Mouse (Mus musculus): ENCODE data around the gene Rps21.
A peak's percentile ranks its signal among the peaks of the same experiment; 100 is the strongest.

Gene Rps21

DNA sequence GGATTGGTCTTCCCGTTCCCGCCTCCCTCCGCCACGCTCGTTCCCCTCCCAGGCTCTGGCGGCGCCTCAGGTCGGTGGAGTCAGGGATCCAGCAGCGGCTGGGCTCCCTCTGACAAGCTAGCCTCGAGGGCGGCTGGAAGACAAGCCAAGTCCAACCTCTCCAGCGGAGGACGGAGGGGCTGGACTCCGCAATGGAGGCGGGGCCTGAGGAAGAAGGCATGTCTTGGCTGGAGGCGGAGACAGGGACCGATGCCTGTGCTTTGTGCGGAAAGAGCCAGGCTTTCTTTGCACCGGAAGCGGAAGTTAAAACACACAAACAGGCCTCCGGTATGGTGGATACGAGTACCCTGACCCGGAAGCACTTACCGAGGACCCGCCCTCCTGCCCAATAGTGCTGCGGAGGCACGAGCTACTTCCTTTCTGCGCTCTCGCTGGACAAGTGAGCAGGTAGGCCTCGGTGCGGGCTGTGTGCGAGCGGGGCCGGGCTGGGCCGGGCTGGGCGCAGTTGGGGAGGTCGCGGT is at the start of gene Rps21:
TSS of gene Rps21 (plus strand) at position 377 of the 521 bp plus-strand sequence.
- peak; percentile 100 for DNase-seq (ENCODE audit: low spot score)

- DNase-seq (ENCODE audit: low spot score): no peak
Observed at GRCm38 (mm10) chr2:180207840-180208239, 49.3 kb upstream of the Rps21 start.

DNA sequence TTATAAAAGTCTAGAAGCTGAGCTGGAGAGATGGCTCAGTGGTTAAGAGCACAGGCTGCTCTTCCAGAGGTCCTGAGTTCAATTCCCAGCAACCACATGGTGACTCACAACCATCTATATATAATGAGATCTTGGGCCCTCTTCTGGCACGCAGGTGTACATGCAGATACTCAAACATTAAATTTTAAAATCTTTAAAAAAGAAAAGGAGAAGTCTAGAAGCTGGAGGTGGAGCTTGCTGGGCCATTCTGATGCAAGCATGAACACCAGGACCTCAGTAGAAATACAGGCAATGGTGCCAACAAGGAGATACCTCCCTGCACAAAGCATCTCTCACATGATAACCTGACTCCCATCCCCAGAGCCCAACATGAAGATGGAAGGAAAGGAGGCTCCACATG is 48.2 kb upstream of the Rps21 start:
- DNase-seq (ENCODE audit: low spot score): no peak

GRCm38 (mm10) chr2:180212255-180212654 is 44.9 kb upstream of the Rps21 start:
- no peak for DNase-seq (ENCODE audit: low spot score)

GRCm38 (mm10) chr2:180214352-180214978 is 42.7 kb upstream of the Rps21 start:
- DNase-seq (ENCODE audit: low spot score): no peak

DNA sequence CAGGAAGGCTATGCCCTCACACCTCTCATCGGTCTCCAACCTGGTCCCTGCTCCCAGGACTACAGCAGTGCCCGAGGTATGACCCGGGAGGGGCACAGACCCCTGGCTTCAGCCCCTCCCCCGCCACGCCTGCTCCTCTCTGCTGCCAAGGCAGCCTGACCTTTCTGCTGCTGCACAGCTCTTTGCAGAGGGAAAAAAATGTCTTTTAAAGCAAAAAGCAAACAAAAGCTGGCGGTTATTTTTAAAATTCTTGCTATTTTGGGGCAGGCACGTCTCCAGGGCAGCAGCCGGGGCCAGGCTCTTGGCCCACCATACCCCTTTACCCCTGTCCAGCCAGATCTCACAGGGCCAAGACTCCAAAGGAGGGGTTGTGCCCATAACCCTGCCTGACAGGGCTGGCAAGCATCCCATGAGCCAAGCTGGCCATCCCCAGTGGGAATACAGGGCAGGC is 42.1 kb upstream of the Rps21 start:
- DNase-seq (ENCODE audit: low spot score): no peak

DNA sequence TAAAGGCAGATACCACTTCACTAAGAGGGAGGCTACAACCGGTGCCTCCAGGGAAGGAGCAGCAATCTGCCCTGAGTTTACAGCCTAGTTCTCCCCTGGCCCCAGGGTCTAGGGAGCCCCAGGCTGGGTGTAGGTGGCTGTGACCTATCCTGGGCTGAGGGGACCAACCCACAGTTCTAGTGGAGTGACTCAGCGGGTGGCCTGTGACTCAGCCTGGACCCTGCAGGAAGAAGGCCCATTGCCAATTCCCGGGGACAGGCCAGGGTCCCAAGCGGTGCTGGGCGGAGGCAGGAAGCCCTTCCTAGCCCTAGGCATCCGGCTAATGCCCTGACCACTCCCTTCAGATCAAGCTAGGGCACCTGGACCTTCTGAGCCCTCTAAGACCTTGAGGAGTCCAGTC is 41.2 kb upstream of the Rps21 start:
- no peak for DNase-seq (ENCODE audit: low spot score)

- no peak for DNase-seq (ENCODE audit: low spot score)
Observed at GRCm38 (mm10) chr2:180216921-180217320, 40.3 kb upstream of the Rps21 start.

GRCm38 (mm10) chr2:180217587-180217986 is 39.6 kb upstream of the Rps21 start:
- DNase-seq (ENCODE audit: low spot score): no peak

GRCm38 (mm10) chr2:180218241-180218640 is 38.9 kb upstream of the Rps21 start:
- no peak for DNase-seq (ENCODE audit: low spot score)

- no peak for DNase-seq (ENCODE audit: low spot score)
Observed at GRCm38 (mm10) chr2:180218677-180219076, 38.5 kb upstream of the Rps21 start.

DNA sequence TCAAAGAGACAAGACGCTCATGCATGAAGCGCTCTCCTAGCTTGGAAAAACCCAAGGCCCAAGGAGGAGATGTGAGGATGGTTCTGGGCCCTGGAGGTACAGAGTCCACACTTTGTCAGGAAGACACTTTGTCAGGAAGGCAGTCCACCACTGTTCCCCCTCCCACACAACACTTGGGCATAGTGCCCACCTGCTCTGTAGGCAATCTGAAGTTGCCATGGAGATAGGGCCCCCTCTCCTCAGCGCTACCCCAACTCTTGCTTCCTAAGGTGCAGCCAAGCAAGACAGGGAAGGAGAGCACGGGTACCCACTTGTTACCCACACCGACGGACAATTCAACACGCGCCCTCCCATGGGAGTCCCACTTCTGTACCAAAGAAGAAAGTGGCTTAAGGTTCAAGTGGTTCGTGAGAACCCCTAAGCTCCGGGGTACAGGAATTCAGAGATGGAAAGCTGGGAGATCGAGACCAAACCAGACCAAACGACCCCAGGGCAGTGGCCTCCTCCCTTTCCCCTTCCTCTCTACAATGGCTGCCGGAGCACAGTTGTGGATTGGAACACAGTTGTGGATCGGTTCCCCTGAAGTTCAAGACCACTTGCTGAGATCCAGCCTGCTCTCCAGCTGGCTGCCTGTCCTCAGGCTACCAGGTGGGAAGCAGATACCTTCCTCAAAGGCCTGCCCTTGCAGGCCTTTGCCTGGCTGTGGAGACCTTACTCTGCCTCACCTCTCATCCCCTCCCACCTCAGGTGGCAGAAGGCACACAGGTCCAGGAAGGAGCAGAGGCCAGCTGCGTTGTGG is 37.8 kb upstream of the Rps21 start:
- DNase-seq (ENCODE audit: low spot score): no peak

DNA sequence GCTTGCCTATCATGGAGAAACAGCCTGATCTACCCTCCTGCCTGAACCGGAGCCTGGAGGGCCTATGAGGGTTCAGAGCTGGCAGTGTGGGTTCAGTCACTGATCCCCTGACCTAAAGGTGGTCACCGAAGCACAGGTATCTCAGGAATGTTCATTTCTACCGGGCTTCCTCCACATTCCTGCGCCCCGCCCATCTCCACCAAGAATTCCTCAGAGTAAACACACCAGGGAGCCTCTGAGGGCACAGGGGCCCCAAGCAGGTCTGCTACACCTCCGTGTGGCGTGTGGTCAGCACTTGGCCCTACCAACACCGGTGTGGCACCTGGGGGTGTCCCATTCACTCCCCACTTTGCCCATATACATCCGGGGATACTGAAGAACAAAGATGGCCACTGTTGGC is 37.0 kb upstream of the Rps21 start:
- peak; percentile 62 for DNase-seq (ENCODE audit: low spot score)

DNA sequence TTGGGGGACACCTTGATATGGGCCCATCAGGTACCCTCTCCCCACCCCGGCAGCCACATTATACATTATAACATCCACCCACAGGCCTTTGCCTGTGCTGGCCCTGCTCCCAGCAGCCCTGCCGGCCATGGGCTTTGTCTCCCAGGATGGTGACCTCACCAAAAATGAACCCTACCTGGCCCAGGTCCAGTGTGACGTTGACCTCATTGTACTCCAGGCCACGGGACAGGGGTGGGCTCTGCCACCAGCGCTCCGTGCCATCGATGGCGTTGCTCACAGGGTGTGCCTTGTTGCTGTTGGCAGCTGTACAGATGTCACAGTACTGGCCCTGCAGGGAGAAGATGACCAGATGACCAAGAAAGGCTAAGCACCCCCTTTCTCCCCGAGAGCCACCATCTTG is 36.1 kb upstream of the Rps21 start:
- DNase-seq (ENCODE audit: low spot score): no peak

DNA sequence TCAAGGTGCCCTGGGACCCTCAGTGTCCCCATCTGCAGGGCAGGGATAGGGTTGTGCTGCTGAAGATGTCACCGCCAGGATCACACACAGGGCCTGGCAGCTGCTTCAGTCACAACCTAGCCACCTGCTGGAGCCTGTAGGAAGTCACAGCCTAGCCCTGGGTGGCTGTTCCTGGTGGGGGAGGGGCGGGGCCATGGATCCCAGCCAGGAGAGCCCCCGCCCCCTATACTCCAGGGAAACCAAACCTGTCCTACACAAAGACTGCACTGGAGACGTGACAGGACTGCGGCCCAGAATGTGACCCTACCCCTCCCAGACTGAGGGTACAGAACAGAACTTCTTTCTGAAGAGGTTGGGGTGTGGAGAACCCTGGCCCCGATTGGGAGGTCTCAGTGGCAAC is 34.9 kb upstream of the Rps21 start:
- peak; percentile 71 for DNase-seq (ENCODE audit: low spot score)

DNA sequence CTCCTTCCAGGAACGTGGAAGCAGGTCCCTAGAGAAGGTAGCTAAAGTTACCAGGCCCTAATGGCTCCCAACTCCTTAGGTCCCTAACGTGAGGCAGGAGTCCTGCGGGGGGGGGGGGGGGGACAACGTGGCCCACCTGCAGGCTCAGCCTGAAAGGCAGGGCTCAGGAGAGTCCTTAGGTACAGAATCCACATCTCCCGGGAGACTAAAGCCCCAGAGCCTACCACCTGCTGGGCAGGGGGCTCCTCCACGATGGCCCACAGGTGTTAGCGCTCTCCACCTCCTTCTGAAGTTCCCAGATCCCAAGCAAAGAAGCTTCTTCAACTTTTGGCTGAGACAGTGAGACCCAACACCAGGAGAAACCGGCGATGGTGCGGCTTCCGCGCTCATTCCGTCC is 32.5 kb upstream of the Rps21 start:
- DNase-seq (ENCODE audit: low spot score): no peak

- DNase-seq (ENCODE audit: low spot score): peak; percentile 52
Observed at GRCm38 (mm10) chr2:180225044-180225761, 32.0 kb upstream of the Rps21 start.

DNA sequence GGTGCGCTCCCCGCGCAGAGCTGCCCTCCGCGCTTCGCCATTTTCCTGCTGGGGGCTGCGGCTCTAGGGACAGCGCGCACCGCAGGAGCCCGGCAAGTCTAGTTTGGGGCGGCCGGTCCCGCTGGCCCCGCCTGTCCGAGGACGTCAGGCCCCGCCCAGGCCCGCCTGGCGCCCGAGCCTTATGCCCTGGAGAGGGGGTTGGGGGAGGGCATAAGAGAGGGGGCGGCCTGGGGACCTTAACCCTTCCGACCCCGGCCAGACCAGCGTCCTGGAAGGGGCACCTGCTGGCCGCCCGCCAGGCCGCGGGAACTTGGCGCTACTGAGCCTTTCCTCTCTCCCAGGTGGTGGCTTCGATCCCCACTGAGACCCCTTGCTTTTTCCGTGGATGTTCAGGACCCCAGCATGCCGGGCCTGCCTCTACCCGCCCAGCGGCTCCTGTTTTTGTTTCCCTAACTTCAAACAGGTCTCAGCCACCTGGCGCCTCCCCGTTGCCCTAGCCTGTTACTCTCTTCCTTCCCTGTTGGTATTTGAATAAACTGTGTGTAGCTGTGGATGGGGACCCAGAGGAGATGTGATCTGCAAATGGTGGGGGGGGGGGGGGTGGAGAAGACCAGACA is 31.3 kb upstream of the Rps21 start, which contains the start of gene Lama5:
TSS of gene Lama5 (minus strand) at position 98 of the 617 bp plus-strand sequence.
- peak; percentile 90 for DNase-seq (ENCODE audit: low spot score)

DNA sequence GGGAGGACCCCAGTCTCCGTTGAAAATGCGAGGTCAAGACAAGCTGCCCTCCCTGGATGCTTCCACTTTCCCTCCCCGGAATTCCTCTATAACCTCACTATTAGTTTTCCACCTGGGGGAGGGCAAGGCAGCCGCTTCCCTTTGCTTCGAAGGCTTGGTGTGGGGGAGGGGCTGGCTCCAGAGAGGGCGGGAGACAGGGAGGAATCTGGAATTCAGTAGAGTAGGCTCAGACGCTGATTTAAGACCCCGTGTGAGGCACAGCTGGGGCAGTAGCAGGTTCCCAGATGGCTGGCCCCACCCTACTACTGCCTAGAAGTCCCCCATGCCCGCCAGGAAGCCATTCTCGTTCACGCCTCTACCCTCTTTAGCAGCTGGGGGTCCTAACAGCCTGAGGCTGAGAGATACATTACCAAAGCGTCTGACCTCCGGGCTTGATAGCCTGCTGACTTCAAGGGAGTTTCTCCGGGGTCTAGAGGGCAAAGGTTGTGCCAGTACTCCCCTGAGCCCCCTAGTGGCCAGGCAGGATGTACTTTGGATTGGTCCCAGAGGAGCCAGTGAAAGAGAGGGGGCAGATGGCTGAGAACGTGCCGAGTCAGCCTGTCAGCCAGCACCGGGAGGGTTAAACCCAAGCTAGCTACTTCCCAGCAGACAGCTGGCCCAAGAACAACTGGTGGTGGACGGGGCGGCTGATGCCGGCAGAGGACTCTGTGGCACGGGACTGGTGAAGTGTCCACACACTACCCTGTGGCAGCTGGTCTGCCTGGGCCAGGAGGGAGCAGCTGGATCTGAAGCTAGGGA is 29.7 kb upstream of the Rps21 start:
- peak; percentile 92 for DNase-seq (ENCODE audit: low spot score)

GRCm38 (mm10) chr2:180228060-180228458 is 29.1 kb upstream of the Rps21 start:
- no peak for DNase-seq (ENCODE audit: low spot score)

DNA sequence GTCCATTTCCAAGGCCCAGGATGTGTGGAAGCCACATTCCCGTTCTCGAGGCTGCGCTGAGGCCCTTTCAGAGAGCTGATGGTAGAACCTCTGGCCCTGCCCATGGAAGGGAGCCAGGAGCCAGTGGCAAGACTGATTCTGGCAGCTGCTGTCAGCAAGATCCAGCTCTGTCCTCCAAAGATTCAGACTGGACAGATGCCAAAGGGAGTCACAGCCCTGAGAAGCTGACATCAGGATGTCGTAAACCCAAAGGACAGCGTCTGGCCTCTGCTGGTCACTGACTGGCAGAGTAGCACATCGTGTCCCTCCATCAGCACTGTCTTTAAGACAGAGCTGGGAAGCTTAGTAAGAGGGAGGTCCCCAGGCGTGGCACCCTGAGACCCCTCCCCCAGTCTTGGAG is 28.6 kb upstream of the Rps21 start:
- no peak for DNase-seq (ENCODE audit: low spot score)

All from yolk sac, embryonic 10.5 days (tissue).